Mouse (Mus musculus) embryonic facial prominence, embryonic 12.5 days (tissue): ENCODE measurements around the gene Gm9112. TPM values are rescaled to one million over a fixed set of nuclear protein-coding genes. Genes with fewer than 3 reads are reported as not detected.
"Not testable (repeated sequence)": the region's sequence is repeated elsewhere in the genome, so short reads cannot be mapped to it uniquely, and the experiment has no call there.

ENCODE experiments used
- ATAC-seq: fragments of 200-750 bp; cut with Nextera tagmentation; 2 replicates; pipeline ENCODE4 v1.8.0; 2017; ENCODE audit not compliant: insufficient number of reproducible peaks, insufficient read depth, low FRiP score, low TSS enrichment
- H3K27ac ChIP-seq: fragments of 300-500 bp; sonication (generic); 2 replicates; pipeline ENCODE4 v1.5.1; 2016; ENCODE audit warnings: mild to moderate bottlenecking
- H3K27me3 ChIP-seq: fragments of 300-500 bp; sonication (generic); 2 replicates; pipeline ENCODE4 v1.6.1; 2016; ENCODE audit warnings: mild to moderate bottlenecking, moderate library complexity
- H3K36me3 ChIP-seq: fragments of 300-500 bp; sonication (generic); 2 replicates; pipeline ENCODE4 v1.6.1; 2016; ENCODE audit warnings: mild to moderate bottlenecking
- H3K4me1 ChIP-seq: fragments of 300-500 bp; sonication (generic); 2 replicates; pipeline ENCODE4 v1.6.1; 2016
- H3K4me2 ChIP-seq: fragments of 300-500 bp; sonication (generic); replicated peaks from 2 replicates; pipeline ENCODE4 v1.6.1; 2016; ENCODE audit warnings: mild to moderate bottlenecking, moderate library complexity
- H3K4me3 ChIP-seq: fragments of 300-500 bp; sonication (generic); 2 replicates; pipeline ENCODE4 v1.5.1; 2016; ENCODE audit warnings: mild to moderate bottlenecking
- H3K9ac ChIP-seq: fragments of 300-500 bp; sonication (generic); 2 replicates; pipeline ENCODE4 v1.6.1; 2016; ENCODE audit warnings: mild to moderate bottlenecking, moderate library complexity
- H3K9me3 ChIP-seq: fragments of 300-500 bp; sonication (generic); 2 replicates; pipeline ENCODE4 v1.6.1; 2016; ENCODE audit warnings: mild to moderate bottlenecking, moderate library complexity
- WGBS: fragments of 180-500 bp; shearing (Covaris S2); methylation state at CpG from one replicate; pipeline ENCODE4 v1.1.7; 2016; 5-methylcytosine and 5-hydroxymethylcytosine counted together
- polyA plus RNA-seq: library from polyadenylated mRNA; unstranded; fragments of >200 nt; fragmentation: Nextera tagmentation; extraction: Ambion mirVana; gene quantifications from 2 replicates; pipeline ENCODE4 v1.2.1, GENCODE M21; 2016

Gene Gm9112
- polyA plus RNA-seq, result not detected in 2 replicates

DNA sequence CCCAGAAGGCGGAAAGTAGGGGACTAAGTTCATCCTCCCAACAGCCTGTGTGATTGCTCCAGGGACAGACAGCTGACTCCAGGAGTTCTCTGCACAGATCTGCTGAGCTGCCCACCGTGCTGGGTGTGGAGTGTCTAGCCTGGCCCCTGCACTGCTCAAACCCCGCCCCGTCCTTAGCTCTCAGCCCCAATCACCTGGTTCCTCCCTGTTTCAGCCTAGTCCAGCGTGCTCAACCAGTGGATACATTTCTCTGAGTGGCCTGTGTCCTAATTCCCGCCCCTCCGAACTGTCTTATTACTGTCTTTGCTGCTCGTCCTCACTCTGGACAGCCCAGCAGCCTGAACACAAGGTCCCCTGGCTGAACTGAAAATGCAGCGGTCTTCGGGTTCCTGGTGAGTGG lies at the start of gene Gm9112, which contains the start of gene Dmrtc1b:
TSS of gene Gm9112 (minus strand) at position 101 of the 400 bp plus-strand sequence.
TSS of gene Dmrtc1b (plus strand) at position 331 of the 400 bp plus-strand sequence.
- H3K4me3 ChIP-seq, H3K9ac ChIP-seq, H3K27ac ChIP-seq, ATAC-seq, H3K9me3 ChIP-seq, H3K4me1 ChIP-seq, H3K27me3 ChIP-seq, H3K36me3 ChIP-seq, H3K4me2 ChIP-seq: not testable (repeated sequence)
- 77% methylated on average over 10 of the region's 10 CpGs for WGBS

DNA sequence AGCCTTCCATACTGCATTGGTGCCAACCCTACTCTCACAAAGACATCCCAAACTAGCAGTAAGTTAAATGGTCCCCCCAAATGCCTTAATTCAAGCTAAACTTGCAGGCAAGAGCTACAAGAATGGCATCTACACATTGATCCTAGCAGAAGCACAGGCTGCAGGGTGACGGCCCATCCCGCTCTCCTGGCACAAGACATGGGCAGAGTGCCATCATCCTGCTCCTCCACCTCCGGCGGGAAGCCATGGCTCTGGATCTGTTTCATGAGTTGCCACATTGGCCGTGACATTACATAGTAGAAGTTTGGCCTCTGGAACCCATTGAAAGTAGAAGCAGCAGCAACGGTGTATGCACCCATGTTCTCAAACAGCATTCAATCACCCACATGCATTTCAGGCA lies 16.8 kb upstream of the Gm9112 start:
- not testable (repeated sequence) for H3K27ac ChIP-seq, H3K4me2 ChIP-seq, H3K9me3 ChIP-seq, H3K9ac ChIP-seq, H3K4me3 ChIP-seq, ATAC-seq, H3K27me3 ChIP-seq, H3K4me1 ChIP-seq, H3K36me3 ChIP-seq
- 96% methylated on average over 6 of the region's 6 CpGs for WGBS

DNA sequence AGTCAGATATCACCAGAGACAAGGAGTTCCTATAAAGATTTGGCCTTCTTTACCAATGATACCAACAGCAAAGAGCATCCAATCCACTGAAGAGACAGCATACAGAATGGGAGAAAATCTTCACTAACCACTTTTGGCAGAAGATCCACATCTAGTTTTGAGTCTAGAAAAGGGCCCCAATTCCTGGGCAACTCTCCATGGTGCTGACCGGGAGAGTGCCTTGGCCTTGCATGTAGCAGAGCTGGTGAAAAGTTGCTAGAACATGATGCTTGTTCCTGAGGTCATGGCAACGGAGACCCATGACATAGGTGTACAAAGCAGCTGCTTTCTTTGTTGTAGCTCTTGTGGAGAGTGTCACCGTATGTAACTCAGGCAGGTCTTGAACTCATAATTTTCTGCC lies 6.8 kb downstream of the Gm9112 start:
- H3K36me3 ChIP-seq, H3K27me3 ChIP-seq, H3K4me3 ChIP-seq, ATAC-seq, H3K9me3 ChIP-seq, H3K4me2 ChIP-seq, H3K27ac ChIP-seq, H3K4me1 ChIP-seq, H3K9ac ChIP-seq: not testable (repeated sequence)
- WGBS, result 69% methylated on average over 3 of the region's 3 CpGs

DNA sequence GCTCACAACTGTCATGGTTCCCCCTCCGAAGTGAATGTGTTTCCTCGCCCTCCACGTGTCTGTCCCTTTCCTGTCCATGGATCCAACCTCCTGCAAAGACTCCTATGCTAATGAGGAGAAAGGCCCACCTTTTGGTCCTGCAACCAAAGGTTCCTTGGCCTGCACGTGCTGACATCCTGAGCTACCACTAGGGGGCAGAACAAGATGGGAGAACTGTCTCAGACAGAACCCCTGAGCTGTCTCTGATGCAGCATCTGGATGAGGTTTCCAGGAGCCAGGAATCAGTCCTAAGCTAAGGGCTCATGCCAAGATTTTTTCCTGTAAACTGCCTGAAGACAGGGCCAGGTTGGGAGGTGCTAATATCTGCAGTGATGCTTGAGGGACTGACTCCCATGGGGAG lies 18.2 kb downstream of the Gm9112 start:
- H3K4me1 ChIP-seq, H3K36me3 ChIP-seq, H3K9ac ChIP-seq, ATAC-seq, H3K27me3 ChIP-seq, H3K9me3 ChIP-seq, H3K4me3 ChIP-seq, H3K27ac ChIP-seq, H3K4me2 ChIP-seq: not testable (repeated sequence)
- WGBS, result 4% methylated on average over 3 of the region's 4 CpGs

DNA sequence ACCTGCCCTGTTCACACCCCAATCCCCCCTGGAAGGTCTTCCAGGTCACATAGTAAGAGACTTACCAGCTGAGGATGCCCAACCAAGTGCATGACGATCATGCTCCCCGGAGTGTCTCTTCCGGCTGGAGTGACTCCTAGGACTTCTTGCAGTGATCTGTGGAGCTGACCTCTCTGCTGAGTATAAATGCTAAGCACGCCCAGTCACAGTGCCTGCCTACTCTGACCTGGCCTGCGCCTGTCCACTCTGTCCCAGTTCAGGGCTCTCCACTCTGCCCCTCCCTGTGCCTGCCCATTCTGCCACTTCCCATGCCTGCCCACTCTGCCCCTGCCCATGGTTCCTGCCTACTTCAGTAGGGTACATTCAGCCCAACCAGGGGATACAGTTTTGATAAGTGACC lies 20.6 kb downstream of the Gm9112 start, which contains the start of gene Gm3880:
TSS of gene Gm3880 (minus strand) at position 101 of the 400 bp plus-strand sequence.
- ATAC-seq, H3K4me2 ChIP-seq, H3K4me1 ChIP-seq, H3K9ac ChIP-seq, H3K27me3 ChIP-seq, H3K27ac ChIP-seq, H3K36me3 ChIP-seq, H3K4me3 ChIP-seq, H3K9me3 ChIP-seq: not testable (repeated sequence)
- 87% methylated on average over 5 of the region's 5 CpGs for WGBS

DNA sequence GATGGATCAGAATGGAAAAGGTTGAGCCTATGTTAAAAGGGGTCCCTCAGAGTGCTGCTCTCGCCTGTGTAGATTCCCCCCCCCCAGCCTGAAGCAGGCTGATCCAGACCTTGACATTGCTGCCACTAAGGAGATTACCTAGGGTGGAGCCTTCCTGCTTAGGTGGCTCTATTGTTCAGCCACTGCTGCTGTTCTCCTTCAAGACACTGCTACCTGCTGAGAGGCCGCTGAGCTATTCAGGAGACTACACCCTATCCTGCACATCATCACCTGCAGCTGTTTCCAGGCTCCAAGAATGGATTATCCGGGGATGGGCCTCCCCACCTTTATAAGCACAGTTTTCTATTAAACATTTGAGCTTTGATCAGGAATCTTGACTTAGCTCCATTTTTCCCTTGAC lies 22.7 kb downstream of the Gm9112 start:
- H3K4me3 ChIP-seq, H3K4me2 ChIP-seq, H3K27me3 ChIP-seq, H3K36me3 ChIP-seq, ATAC-seq, H3K27ac ChIP-seq, H3K4me1 ChIP-seq, H3K9me3 ChIP-seq, H3K9ac ChIP-seq: not testable (repeated sequence)
- 38% methylated on average over 3 of the region's 3 CpGs for WGBS

DNA sequence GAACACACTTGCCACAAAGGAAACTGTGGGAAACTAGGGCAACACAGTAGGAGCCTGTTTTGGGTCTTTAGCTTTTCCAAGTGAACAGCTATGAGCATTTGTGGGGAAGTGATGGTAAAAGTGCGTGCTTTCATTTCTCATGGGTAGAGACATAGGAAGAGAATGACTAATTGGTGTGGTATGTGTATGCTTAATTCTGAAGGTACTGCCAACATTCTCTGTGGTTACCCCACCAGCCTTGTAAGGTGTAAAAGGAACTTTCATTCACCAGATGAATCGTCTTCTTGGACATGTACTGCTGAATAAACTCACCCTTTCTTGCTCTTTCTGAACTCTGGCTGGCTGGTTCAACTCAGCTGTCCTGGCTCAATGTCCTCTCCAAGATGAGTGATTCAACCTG lies 40.8 kb downstream of the Gm9112 start:
- no peak overlapping the region for H3K4me2 ChIP-seq
- H3K9ac ChIP-seq, result no peak overlapping the region
- no peaks in the 10 kb centered on the region; the same call in 1 of the 2 replicates for H3K27me3 ChIP-seq
- 76% methylated on average over 2 of the region's 2 CpGs for WGBS
- no peaks in the 10 kb centered on the region for H3K36me3 ChIP-seq
- no peaks in the 10 kb centered on the region for H3K9me3 ChIP-seq
- H3K27ac ChIP-seq, result no peak overlapping the region
- no peak overlapping the region for H3K4me3 ChIP-seq
- no peaks in the 10 kb centered on the region for H3K4me1 ChIP-seq
- no peak for ATAC-seq

DNA sequence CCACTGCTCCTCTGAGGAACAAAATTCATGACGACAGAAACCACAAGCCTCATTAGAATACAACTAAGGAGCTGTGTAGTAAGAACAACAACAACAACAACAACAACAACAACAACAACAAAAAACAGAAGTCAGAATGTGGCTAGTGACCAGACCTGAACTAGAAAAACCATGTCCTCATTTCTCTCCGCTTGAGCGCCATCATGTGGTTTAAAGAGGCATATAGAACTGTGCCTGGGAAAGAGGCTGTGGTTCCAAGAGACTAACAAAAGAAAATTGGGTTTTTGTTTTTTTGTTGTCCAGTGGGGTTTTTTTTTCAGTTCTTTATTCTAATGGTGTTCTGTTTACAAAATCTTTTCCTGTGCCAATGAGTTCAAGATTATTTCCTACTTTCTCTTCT lies 46.7 kb downstream of the Gm9112 start:
- no peak overlapping the region for H3K4me3 ChIP-seq
- no peaks in the 10 kb centered on the region for H3K4me1 ChIP-seq
- no peaks in the 10 kb centered on the region for H3K36me3 ChIP-seq
- H3K9ac ChIP-seq, result no peak overlapping the region
- ATAC-seq, result no peak
- no peak overlapping the region for H3K4me2 ChIP-seq
- WGBS, result 8% methylated on average over 3 of the region's 3 CpGs
- H3K27ac ChIP-seq, result no peak overlapping the region
- H3K9me3 ChIP-seq, result no peaks in the 10 kb centered on the region
- H3K27me3 ChIP-seq, result no peaks in the 10 kb centered on the region

Other genes with a start within 250 kb of the Gm9112 start
- gene Hdac8, start 202.3 kb downstream of the Gm9112 start, polyA plus RNA-seq, result 11.0 and 12.6 TPM in 2 replicates
- gene Phka1, start 63.4 kb downstream of the Gm9112 start, polyA plus RNA-seq, result 13.1 and 13.8 TPM in 2 replicates
- gene Gm3880, start 20.7 kb downstream of the Gm9112 start, polyA plus RNA-seq, result not detected in 2 replicates
- gene Dmrtc1b, start 230 bp upstream of the Gm9112 start, polyA plus RNA-seq, result not detected in 2 replicates
- gene Dmrtc1c1, start 95.3 kb upstream of the Gm9112 start, polyA plus RNA-seq, result not detected in 2 replicates
- gene Dmrtc1c2, start 147.0 kb upstream of the Gm9112 start, polyA plus RNA-seq, result not detected in 2 replicates
- not detected in 2 replicates for gene 1700031F05Rik, start 160.3 kb upstream of the Gm9112 start, polyA plus RNA-seq
- 0.90 and 0.96 TPM in 2 replicates for gene Dmrtc1a, start 201.1 kb upstream of the Gm9112 start, polyA plus RNA-seq
- gene 1700011M02Rik, start 201.3 kb upstream of the Gm9112 start, polyA plus RNA-seq, result not detected in 2 replicates
- not detected in 2 replicates for gene 1700018G05Rik, start 220.7 kb upstream of the Gm9112 start, polyA plus RNA-seq